Mouse (Mus musculus) stomach, postnatal 0 days (tissue): ENCODE results near the gene Erf. TPM values are rescaled to one million over a fixed set of nuclear protein-coding genes. Genes with fewer than 3 reads are reported as not detected.

Source experiments
- ATAC-seq: fragments of 200-750 bp; cut with Nextera tagmentation; 2 replicates; pipeline ENCODE4 v1.8.0; 2017; ENCODE audit not compliant: low FRiP score, low TSS enrichment
- DNase-seq: peaks from one replicate; pipeline ENCODE4 v3.0.0-alpha.2; 2016; ENCODE audit warnings: low spot score
- H3K27ac ChIP-seq: fragments of 300-500 bp; sonication (generic); replicated peaks from 2 replicates; pipeline ENCODE4 v1.5.1; 2014; ENCODE audit warnings: mild to moderate bottlenecking, control low read depth
- H3K27me3 ChIP-seq: fragments of 300-500 bp; sonication (generic); 2 replicates; pipeline ENCODE4 v1.6.1; 2014; ENCODE audit warnings: low read length; ENCODE audit not compliant: control insufficient read depth, insufficient read depth
- H3K36me3 ChIP-seq: fragments of 300-500 bp; sonication (generic); 2 replicates; pipeline ENCODE4 v1.6.1; 2014; ENCODE audit warnings: low read length, mixed read lengths; ENCODE audit not compliant: control insufficient read depth, insufficient read depth
- H3K4me1 ChIP-seq: fragments of 300-500 bp; sonication (generic); replicated peaks from 2 replicates; pipeline ENCODE4 v1.6.1; 2014; ENCODE audit warnings: antibody characterized with exemption; ENCODE audit not compliant: control insufficient read depth, insufficient read depth
- H3K4me2 ChIP-seq: fragments of 300-500 bp; sonication (generic); replicated peaks from 2 replicates; pipeline ENCODE4 v1.6.1; 2014; ENCODE audit warnings: low read depth, mild to moderate bottlenecking, control low read depth, moderate library complexity
- H3K4me3 ChIP-seq: fragments of 300-500 bp; sonication (generic); 2 replicates; pipeline ENCODE4 v1.5.1; 2014; ENCODE audit warnings: low read depth, low read length, control low read depth
- H3K9ac ChIP-seq: fragments of 300-500 bp; sonication (generic); 2 replicates; pipeline ENCODE4 v1.6.1; 2014; ENCODE audit warnings: mild to moderate bottlenecking, low read length, control low read depth, mixed read lengths
- H3K9me3 ChIP-seq: fragments of 300-500 bp; sonication (generic); 2 replicates; pipeline ENCODE4 v1.6.1; 2016; ENCODE audit warnings: low read length; ENCODE audit not compliant: control insufficient read depth
- CTCF ChIP-seq: IDR thresholded peaks from 2 replicates; pipeline ENCODE4 v1.5.1; 2016; ENCODE audit warnings: antibody characterized with exemption, low read depth, mild to moderate bottlenecking, moderate library complexity
- EP300 ChIP-seq: optimal IDR thresholded peaks from 2 replicates; pipeline ENCODE3; 2016; ENCODE audit warnings: antibody characterized with exemption
- WGBS: fragments of 180-500 bp; shearing (Covaris S2); extraction: QIAGEN DNeasy Blood & Tissue Kit; methylation state at CpG from one replicate; pipeline ENCODE4 v1.1.7; 2014; 5-methylcytosine and 5-hydroxymethylcytosine counted together
- polyA plus RNA-seq: library from polyadenylated mRNA; unstranded; fragments of >200 nt; fragmentation: Nextera tagmentation; extraction: Ambion mirVana; gene quantifications from 2 replicates; pipeline ENCODE4 v1.2.1, GENCODE M21; 2015

The Erf gene
- polyA plus RNA-seq, 1 experiment from 2014 or later = 8.1 TPM

DNA sequence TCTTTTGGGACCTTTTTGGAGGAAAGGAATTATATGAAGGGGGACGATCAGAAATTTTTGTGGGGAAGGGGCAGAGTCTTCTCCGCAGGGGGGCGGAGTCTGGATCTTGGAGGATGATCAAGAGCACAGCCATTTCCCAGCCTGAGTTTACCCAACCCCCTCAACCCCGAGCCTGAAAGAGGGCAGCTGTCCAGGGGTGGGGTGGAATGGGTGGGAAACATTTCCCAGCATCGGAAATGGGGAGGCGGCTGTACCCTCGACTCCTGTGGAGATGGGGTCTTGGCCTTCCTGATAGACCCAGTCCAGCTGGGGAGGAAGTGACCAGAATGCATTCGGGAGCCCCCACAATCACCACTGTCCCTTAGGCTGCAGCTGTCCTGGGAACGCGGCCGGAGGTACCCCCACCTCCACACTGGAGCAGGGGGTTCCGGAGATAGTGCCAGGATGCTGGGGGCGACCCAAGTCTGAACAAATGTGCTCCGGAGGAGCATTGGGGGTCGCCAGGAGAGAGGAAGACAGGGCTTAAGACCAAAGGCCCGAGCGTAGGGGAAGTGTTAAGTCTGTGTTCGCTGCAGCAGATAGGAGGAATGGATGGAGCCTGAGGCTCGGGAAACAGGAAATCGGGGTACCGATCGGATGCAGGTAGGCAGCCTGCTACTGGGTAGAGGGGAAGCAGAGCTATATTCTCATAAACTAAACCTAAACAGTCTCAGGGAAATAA lies 670 bp upstream of the Erf start:
- DNase-seq (peak; percentile 63), ATAC-seq (peak; percentile 11; the same call in 1 of the 2 replicates)
- H3K36me3 ChIP-seq = no peaks in the 10 kb centered on the region
- H3K27me3 ChIP-seq = no peaks in the 10 kb centered on the region
- TF ChIP-seq EP300 (no peak), CTCF (no peak)
- WGBS = 3% methylated on average over 22 of the region's 22 CpGs
- peak overlapping the region; percentile 92 for H3K4me3 ChIP-seq
- peak overlapping the region; percentile 98 for H3K27ac ChIP-seq
- peak overlapping the region; percentile 82 for H3K4me2 ChIP-seq
- H3K9me3 ChIP-seq = no peaks in the 10 kb centered on the region
- H3K9ac ChIP-seq = peak overlapping the region; percentile 90
- peaks cover 2% of the 10 kb centered on the region; the same call in 1 of the 2 replicates for H3K4me1 ChIP-seq

DNA sequence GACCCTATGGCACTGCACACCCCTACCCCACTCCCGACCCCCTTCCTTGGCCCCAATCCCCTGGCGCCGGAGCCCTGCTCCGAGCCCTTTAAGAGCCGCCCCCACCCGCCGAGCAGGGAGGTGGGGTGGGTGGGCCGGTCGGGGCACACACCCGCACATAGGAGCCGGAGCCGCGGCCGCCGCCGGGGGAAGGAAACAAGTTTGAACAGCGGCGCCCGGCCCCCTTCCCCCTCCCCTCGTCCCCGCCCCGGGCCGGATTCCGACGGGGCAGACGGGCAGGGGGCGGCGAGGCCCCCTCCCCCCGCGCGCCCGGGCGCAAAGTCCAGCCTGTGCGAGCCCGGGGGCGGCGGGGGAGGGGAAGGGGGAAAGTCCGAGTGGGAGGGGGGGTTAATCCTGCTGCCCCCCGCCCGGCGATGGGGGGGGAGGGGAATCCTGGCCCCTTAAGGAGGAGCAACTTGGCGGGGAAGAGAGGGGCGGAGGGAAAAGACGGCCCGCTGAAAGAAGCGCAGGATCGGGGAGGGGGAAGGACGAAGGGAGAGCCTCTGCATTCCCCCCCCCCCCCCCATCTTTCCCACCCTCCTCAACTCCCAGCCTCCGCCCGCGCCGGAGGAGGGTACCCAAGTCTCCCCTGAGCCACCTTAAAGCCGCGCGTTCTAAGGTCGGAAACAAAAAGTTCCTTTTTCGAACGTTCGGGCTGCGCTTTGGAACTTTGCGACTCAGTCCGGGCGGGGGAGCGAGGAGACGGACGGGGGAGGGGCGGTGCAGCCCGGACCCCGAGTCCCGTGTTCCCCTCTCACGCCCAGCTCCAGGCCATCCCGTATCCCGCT lies 1.0 kb downstream of the Erf start:
- peak; percentile 39 for ATAC-seq
- no peaks in the 10 kb centered on the region for H3K9me3 ChIP-seq
- H3K4me2 ChIP-seq = peak overlapping the region; percentile 82
- peak; percentile 86 for DNase-seq
- H3K4me1 ChIP-seq = peaks cover 2% of the 10 kb centered on the region; the same call in 1 of the 2 replicates
- no peak; the same call in 1 of the 2 replicates for TF ChIP-seq CTCF
- TF ChIP-seq EP300 = no peak
- peak overlapping the region; percentile 92 for H3K4me3 ChIP-seq
- under 1% methylated on average over 50 of the region's 73 CpGs for WGBS
- peaks cover 8% of the 10 kb centered on the region for H3K36me3 ChIP-seq
- H3K9ac ChIP-seq = peak overlapping the region; percentile 90
- no peaks in the 10 kb centered on the region for H3K27me3 ChIP-seq
- peak overlapping the region; percentile 98 for H3K27ac ChIP-seq

DNA sequence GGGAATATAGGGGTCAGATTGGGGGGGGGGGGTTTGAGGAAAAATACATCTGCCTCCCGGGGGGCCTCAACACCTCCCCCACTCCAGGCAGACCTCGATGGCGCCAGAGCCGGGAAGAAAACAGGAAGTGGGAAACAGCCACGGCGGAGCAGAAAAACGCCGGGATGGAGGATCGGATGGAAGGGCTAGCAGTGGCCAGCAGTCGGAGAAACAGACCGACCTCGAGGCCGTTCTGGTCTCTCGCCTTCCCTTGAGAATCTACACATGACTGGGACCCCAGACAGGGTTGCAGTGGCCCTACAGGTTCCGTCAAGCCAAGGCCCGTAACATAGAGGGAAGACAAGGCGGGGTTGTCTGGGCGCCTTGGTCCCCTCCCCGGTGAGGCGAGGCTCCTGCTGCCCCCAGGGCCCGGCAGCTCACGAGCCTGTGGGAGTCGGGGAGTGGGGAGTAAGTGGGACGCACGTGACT lies 1.7 kb downstream of the Erf start:
- Histone ChIP-seq H3K27me3 (no peaks in the 10 kb centered on the region), H3K4me1 (peaks cover 2% of the 10 kb centered on the region; the same call in 1 of the 2 replicates), H3K9ac (peak overlapping the region; percentile 90), H3K36me3 (peaks cover 12% of the 10 kb centered on the region), H3K27ac (peak overlapping the region; percentile 98), H3K4me3 (peak overlapping the region; percentile 92), H3K4me2 (peak overlapping the region; percentile 82), H3K9me3 (no peaks in the 10 kb centered on the region)
- under 1% methylated on average over 25 of the region's 25 CpGs for WGBS
- TF ChIP-seq EP300 (no peak), CTCF (no peak)
- peak; percentile 7; the same call in 1 of the 2 replicates for ATAC-seq
- DNase-seq = no peak

DNA sequence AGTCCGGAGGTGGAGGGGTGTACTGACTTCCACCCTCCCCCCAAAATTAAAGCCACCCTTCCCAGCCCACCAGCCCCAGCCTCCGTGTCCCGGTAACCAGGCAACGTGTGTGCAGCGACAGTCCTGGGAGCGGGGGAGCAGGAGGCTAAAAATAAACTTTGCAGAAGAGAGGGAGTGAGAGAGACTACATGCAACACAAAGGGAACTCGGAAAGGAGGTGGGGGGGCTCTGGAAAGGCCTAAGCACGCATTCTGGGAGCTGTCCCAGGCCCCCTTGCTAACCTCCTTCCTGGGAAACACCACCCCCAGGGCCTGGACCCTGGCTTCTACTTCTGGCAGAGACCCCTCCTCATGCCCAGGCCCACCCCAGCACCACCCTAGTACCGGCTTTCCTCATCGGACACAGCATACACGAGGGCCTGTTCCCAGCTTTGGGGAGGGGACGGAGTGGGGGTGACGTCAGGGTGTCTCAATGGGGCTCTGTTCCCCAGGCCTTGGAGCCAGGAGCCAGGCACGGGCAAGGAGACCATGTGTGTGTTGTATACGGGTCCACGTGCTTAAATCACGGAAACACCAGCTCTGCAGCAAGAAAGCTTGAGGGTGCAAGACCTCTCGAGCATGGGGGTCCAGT lies 2.4 kb downstream of the Erf start:
- peak overlapping the region; percentile 82 for H3K4me2 ChIP-seq
- TF ChIP-seq CTCF (no peak), EP300 (no peak)
- peaks cover 2% of the 10 kb centered on the region; the same call in 1 of the 2 replicates for H3K4me1 ChIP-seq
- 2% methylated on average over 18 of the region's 18 CpGs for WGBS
- peak overlapping the region; percentile 98 for H3K27ac ChIP-seq
- H3K27me3 ChIP-seq = no peaks in the 10 kb centered on the region
- H3K9me3 ChIP-seq = no peaks in the 10 kb centered on the region
- DNase-seq (peak; percentile 69), ATAC-seq (no peak)
- peaks cover 12% of the 10 kb centered on the region for H3K36me3 ChIP-seq
- H3K4me3 ChIP-seq = peak overlapping the region; percentile 92
- peak overlapping the region; percentile 90 for H3K9ac ChIP-seq

DNA sequence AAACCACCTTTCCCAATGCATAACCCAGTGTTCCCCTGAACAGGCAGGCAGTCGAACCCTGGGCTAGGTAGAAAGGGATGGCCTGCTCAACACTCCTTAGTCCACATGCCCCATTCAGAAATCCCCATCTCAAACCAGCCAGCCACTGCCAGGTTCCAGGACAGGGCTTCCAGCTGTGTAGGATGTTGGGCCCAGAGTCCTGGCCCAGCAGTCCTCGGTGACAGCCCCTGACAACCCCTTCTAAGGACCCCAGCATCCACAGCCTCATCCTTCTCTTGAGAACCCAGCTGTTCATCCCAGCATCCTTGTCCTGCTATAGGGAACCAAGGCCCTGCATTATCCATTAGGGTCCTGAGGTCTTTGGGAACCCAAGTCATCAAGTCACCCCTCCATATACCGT lies 3.1 kb downstream of the Erf start:
- H3K4me2 ChIP-seq = peak overlapping the region; percentile 82
- peak overlapping the region; percentile 98 for H3K27ac ChIP-seq
- H3K9ac ChIP-seq = peak overlapping the region; percentile 90
- no peaks in the 10 kb centered on the region for H3K27me3 ChIP-seq
- TF ChIP-seq CTCF = no peak
- TF ChIP-seq EP300 = no peak
- H3K4me3 ChIP-seq = peak overlapping the region; percentile 92
- no peaks in the 10 kb centered on the region for H3K9me3 ChIP-seq
- H3K36me3 ChIP-seq = peaks cover 12% of the 10 kb centered on the region
- WGBS = 22% methylated on average over 3 of the region's 3 CpGs
- ATAC-seq (no peak), DNase-seq (no peak)
- peaks cover 2% of the 10 kb centered on the region; the same call in 1 of the 2 replicates for H3K4me1 ChIP-seq
